Mouse (Mus musculus): ENCODE results near the gene Smarce1. TPM values are rescaled to one million over a fixed set of nuclear protein-coding genes. Genes with fewer than 3 reads are reported as not detected.
A peak's percentile ranks its signal among the peaks of the same experiment; 100 is the strongest.

Gene Smarce1
- total RNA-seq, 2 experiments from 2014 or later, result 136 to 140 TPM

DNA sequence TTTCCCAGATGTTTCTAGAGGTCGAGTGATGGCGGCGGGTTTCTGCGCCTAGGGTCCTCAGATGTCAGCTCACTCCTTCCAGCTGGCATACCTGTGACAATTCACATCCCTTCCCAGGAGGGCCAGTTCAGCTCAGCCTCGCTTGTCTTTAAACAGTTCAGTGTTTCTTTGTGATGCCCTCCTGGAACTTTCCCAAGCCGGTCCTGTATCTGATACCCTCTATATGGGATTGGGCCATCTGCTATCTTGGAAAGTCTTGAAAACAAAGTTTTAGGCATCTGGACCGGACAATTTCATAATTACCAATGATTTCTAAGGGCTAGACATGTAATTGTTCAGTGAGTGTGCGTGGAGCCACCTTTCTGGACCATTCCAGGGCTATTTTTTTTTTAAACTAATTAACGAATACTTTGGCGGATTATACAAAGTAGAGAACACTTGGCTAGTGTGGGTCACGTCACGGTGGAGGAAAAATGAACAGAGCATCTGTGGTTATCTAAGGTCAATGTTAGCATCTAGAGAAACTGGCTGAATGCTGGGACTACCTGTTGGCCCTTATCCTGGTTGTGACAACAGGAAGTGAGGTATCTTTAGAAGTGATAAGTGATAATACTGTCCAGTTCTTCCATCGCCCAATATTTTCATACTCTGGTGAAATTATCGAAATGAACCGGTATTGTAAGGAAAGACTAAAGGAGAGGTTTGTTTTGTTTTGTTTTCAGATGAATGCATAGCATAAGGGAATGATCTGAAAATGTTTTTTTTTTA, 416 bp upstream of the Smarce1 start:
- DNase-seq, result no peak
- intact Hi-C loops (cut with DNase I), result no loop called here

DNA sequence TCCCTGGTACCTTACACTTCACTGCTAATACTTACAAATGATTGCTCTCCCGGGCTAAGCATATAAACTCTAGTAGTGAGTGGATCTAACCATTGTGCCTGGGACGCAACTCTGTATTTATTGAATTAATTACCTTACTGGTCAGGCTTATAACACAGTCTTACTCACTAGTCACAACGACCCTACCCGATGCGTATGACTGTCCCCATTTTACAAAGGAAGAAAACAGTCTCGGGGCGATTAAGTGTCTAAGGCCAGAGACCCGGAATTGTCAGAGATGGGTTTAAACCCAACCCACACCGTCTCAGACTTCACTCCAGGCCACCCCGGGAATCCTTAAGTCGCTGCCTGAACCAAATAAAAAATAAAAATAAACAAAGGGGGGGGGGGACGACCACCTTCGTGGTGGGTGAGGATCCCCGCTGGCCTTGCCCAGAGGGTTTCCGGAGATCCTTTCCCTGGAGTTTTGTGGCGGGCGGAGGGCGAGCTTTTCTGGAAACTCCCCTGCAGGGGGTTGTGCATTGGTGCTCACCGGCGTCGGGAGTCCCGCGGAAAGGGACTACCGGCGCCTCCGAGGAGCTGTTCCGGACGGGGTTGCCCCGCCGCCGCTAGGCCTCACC, 1.1 kb downstream of the Smarce1 start:
- intact Hi-C loops (cut with DNase I), result no loop called here
- no peak for DNase-seq

DNA sequence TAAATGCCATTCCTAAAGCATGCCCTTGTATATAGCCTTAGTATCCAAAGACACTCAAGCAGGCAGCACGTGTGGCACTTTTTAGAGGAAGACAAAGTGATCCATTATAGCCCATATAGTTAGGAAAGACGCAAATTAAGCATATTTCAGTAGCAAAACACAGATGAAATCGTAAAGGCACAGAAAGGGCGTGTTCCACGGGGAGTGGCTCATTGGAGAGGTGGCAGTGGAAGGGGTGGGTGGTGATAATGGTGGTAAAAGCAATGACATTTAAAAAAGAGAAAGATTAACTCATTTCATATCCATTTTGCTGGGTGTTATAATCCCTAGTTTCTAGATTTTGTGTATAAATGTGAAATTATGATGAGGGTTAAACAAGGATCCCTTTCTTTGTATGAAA, 4.5 kb downstream of the Smarce1 start:
- intact Hi-C loops (cut with DNase I), result no loop called here
- DNase-seq, result no peak

DNA sequence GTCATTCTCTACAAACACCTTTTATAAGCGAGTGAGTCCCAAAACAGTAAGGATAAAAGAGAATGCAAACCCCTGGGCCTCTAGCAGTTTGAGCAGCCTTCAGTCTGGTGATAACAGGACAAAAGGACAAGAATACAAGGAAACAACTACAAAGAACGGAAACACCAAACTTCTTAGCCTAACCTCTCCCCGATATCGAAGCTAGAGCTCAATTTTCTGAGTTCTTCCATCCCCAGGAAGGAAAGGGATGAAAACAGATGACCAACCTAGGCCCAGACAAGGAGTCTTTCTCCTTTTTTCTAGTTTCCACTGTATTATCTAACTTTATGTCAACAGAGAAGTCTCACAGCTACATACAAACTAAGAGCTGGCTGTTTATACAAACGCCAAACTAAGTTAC, 7.5 kb downstream of the Smarce1 start:
- DNase-seq, result no peak
- intact Hi-C loops (cut with DNase I), result no loop called here

DNA sequence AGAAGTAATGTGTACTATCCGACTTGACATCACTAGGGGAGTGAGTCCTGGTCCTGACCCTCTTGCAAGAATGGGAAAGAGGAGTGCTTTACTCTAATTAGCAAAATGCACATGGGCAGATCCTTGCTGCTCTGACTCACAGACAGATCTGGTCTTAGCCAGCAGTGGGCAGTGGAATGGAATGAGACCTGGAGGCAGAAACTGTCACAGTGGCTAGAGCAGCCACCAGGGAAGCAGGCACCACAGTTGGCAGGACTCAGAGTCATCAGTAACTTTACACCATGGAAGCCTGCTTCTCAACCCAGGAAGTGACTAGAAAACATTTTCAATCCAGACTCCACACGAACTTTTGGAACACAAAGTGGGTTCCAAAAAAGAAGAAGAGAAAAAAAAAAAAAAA, 9.0 kb downstream of the Smarce1 start:
- intact Hi-C loops (cut with DNase I), result no loop called here
- no peak for DNase-seq

DNA sequence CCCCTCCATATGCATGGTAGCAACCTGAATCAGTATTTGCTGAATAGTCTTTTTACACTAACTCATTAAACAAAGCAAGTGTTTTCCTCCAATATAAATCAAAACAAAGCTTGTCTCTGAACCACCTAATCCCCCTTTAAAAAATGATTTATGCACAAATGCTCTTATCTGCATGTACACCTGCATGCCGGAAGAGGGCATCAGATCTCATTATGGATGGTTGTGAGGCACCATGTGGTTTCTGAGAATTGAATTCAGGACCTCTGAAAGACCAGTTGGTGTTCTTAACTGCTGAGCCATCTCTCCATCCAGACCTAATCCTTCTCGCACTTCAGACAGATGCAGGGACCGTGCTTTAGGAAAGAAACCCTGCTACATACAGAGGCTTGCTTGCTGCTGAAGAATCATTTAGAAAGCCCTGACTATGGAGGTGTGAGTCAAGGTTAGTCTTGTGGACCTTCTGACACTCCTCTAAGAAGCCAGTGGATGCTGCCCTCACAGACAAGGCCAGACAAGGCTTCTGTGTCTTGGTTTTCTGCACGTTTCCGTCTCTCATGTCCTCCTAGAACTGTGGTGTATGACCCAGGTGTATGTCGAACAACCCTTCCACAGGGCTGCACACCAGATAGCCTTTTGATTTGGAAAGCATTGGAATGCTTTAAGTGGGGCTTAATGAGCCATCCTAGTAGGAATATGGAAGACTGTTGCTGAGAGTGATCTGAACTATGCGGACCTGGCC, 13.4 kb downstream of the Smarce1 start:
- no peak for DNase-seq
- intact Hi-C loops (cut with DNase I), result no loop called here

DNA sequence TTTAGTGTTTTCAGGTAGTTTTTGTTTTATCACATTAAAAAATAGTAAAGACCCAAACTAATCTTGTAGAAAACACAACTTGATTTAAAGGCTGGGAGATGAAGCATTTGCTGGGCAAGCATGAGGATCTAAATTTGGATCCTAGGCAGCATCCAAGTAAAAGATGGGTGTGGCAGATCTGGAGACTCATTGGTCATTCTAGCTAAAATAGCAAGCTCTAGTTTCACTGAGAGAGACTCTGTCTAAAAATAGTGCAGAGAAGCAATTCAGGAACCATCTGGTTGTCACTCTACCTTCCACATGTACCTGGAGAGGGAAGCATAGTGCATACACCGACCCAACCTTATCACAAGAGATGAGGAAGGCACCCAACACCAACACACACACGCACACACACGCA, 14.6 kb downstream of the Smarce1 start:
- intact Hi-C loops (cut with DNase I), result no loop called here

DNA sequence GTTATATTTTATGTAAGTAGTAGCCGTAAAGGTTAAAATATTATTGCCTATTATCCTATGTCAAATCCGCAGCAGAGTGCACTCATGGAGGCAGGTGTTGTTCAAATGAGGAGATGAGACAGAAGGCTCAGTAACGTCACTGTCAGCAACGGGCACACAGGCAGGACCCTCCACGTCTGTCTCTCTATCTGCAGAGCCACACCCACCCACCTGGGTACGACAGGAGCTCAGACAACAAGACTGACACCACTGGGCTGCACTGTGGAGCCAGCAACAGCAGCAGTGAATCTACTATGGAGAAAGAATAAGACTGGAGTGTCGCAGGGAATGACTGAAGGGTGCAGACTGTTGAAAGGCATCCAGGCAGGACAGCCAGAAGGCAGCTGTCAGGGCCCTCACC, 18.1 kb downstream of the Smarce1 start:
- no peak for DNase-seq
- intact Hi-C loops (cut with DNase I), result no loop called here

More for the DNA sequence above, 14.6 kb downstream of the Smarce1 start:
- no peak for DNase-seq

DNA sequence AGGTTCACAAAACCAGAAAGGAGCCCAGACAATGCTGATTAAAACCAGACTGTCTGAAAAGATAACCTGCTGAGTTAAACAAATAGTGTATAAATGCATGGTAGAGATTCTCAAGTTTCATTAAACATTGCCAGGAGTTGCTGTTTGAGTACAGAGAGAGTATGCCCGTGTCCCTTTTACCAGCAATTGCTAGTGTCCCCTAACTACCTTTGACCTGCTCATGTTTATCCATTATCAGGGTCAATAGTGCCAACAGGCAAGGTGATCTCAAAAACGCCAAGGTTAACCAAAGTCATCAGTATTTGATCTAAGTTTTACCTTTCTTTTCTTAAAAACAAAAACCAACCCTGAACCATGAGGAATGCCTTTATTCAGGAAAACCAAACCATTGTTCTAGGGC, 18.9 kb downstream of the Smarce1 start:
- DNase-seq, result no peak
- intact Hi-C loops (cut with DNase I), result no loop called here

DNA sequence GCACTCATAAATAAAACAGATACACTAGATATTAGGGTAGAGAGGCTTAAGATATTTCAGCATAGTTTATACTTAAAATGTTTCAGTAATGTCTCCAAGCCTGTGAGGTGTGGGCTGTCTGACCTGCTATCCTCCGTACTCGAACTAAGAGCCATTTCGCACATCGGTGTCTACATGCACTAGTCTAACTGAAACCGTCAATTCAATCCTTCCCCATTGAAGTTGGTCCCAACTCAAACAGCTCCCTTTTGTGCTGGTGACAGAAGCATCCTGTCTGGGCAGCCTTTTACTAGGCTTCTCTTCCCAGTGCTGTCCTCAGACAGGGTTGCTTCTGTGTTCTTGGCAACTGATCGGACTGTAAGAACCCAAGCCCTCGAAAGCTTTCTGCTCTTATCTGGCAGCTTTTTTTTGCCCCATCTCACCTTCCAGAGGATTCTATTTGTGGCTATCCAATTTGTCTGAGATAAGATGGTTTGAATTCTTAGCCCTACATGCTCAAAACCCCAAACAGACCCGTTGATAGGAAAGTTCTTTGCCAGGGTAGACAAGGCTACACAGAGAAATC, 22.6 kb downstream of the Smarce1 start:
- intact Hi-C loops (cut with DNase I), result no loop called here
- DNase-seq, result no peak

DNA sequence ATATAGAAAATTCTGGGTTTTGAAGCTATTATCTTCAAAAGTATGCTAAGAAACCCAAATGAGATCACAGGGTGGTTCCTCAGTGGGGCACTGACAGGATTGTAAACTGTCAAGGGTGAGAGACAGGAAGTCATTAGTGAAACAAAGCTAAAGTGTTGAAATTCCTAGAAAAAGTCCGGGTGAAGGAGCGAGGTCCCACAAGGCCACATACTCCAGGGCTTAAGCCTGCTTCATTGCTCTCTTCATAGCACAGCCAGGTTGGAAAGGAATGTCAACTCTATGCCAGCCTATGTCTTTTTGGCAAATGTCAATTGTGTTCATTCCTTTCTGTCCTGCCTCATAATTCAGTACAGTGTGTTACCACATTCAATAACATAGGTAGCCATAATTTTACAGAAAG, 23.4 kb downstream of the Smarce1 start:
- no peak for DNase-seq
- intact Hi-C loops (cut with DNase I), result no loop called here

DNA sequence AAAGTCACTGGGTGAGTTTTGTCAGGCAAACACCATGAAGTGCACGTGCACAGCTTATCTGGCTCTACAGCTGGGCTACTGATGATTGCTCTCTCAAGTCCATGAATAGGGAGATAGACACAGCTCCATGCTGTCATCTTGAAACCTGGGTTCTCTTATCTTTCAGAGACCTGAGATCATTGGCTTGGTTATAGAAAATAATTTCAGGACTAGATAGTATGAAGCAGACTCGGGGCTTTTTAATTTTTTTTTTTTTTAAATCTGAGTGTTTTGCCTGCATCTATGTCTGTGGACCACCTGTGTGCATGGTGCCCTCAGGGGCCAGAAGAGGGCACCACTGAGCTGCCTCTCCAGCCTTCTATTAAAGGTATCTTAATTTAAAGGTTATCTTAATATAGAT, 23.9 kb downstream of the Smarce1 start:
- DNase-seq, result peak; percentile 31
- intact Hi-C loops (cut with DNase I), result no loop called here

DNA sequence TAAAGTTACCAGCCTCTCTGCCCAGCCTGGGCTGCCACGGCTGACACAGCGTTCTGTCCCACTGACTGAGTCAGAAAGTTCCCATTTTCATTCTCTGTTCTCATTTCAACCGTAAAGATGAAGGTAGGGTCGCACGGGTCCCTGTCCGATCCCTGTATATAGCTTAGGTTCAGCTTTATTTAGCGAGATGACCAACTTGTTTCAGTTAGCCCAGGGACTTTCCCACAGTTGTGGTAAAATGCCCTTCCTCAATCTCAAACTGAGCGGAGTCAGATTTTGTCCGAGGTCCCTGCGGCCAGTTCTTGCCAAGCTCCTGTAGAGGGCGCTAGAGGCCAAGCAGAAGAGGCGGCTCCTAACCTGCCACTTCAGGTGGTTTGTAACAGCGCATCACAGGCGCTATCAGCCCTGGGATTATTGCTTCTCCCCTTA, 41.6 kb downstream of the Smarce1 start:
- DNase-seq, result peak; percentile 55
- intact Hi-C loops (cut with DNase I), result loop anchor here (10.0 kb wide), 1 partner anchor 106 kb away; no protein-coding TSS in a partner anchor

DNA sequence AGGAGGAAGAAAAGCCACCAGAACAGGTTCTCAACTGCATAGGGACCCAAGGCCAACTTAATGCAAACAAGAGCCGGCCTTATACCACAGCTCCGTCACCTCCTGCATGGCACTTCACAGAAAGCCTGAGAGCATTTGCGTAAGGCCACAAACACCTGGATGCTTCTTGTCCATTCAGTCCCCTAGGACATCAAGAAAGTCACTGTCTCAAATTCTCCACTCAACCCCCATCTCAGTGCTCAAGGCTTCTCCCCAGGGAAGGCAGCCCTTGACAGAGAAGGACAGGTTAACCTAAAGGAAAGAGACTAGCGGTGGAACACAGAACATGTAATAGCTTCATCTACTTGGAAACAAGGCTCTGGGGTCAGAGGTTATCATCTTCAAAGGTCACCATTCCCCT, 43.5 kb downstream of the Smarce1 start:
- no peak for DNase-seq

DNA sequence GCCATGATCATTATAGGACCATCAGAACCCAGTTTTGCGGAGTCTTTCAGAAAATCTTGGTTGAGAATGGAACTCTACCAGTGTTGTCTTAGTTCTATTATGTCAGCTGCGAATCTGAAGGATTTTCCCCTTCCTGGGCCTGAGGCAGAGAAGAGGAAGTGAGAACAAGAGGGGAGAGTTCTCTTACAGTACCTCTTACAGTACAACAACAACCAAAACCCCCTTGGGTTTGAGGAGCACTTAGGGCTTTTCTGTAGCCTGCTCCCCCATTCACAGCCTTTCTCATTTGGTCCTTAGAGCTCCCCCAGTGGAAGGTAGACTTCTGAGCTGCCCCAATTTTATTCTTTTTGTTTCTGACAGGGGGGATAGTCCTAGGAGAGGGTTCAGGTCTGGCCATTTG, 44.0 kb downstream of the Smarce1 start:
- intact Hi-C loops (cut with DNase I), result loop anchor here (10.0 kb wide), 1 partner anchor 108 kb away; no protein-coding TSS in a partner anchor
- DNase-seq, result no peak

More for the DNA sequence above, 43.5 kb downstream of the Smarce1 start:
- intact Hi-C loops (cut with DNase I), result loop anchor here (10.0 kb wide), 1 partner anchor 107 kb away; no protein-coding TSS in a partner anchor

DNA sequence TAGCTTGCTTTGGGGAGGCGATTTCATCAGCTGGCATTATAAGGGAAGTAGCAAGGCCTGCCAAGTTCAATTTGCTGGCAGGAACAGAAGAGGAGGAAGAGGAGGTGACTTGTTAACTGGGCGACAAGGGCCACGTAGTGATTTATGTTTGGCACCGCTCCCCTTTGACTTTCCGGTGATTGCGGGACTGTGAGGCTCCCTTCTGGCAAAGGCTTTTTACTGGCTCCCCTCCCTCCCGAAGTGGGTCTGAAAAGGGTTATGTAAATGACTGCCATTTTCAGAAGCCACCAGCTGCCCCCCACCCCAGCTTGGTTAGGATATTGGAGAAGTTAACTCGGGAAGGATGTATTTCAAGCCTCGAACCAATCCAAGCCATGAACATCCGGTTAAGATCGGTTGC, 48.2 kb downstream of the Smarce1 start:
- no peak for DNase-seq

DNA sequence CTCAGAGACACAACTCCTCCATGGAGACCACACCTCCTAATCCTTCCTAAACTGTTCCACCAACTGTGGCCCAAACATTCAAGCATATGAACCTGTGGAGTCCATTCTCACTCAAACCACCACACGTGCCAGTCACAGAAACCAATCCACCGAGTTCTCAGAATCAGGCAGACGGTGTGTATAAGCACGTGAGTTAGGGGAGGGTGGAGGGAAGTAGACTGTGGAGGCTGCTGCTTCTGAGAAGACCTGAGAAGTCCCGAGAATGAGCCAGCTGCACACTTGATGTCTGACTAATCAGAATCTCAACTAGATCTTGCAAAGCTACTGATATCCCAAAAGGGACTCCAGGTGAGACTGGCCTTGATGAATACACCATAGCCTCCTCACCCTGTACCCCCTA, 50.7 kb downstream of the Smarce1 start:
- intact Hi-C loops (cut with DNase I), result loop anchor here (10.0 kb wide), 1 partner anchor 115 kb away; no protein-coding TSS in a partner anchor
- no peak for DNase-seq

More for the DNA sequence above, 48.2 kb downstream of the Smarce1 start:
- intact Hi-C loops (cut with DNase I), result loop anchor here (10.0 kb wide), 1 partner anchor 112 kb away; no protein-coding TSS in a partner anchor

DNA sequence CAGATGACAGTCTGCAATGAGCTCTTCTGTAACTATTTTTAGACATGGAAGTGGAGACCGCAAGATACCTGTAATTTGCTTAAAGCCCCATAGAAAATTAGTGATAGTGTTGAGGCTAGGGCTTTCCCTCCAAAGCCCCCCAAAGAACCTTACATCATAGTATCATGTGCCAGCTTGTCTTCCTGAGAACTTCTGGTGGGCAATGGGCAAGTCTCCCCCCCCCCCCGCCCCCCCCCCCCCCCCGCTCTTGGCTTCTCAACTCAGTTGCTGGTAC, 53.0 kb downstream of the Smarce1 start:
- DNase-seq, result no peak
- intact Hi-C loops (cut with DNase I), result no loop called here

DNA sequence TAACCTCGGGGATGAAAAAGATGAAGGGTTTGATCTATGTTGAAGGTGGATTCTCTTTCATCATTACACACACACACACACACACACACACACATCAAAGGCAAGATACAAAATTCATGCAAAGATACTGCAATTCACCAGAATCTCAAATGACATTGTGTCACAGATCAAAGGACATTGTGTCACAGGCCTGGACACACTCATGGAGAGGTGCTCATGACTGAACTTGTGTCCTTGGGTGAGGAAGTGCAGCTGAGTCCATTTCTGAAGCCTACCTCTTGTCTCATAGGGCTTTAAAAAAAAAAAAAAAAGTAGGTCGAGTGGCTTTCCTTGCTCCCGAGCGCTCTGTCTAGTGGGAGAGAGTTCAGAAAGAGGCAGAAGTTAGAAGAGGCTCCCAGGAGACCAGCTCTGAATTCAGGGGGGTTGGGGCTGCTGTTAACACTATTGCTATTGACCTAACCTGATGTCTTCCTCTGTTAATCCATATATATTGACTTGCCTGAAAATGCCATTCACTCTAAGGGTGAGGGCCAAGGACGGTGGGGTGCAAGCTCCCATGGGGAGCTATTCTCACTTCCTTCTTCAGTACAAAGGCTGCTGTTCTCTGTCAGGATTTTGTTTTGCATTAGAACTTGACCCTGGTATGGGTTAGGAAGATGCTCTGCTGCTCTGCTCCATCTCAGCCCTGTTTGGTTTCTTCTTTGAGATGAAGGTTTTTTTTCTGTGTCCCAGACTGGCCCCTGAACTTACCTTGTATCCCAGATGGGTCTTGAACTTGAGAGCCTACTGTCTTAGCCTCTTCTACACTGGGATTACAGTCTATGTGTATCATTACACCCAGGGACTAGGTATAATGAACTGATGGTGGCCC, 53.5 kb downstream of the Smarce1 start:
- DNase-seq, result no peak
- intact Hi-C loops (cut with DNase I), result no loop called here

DNA sequence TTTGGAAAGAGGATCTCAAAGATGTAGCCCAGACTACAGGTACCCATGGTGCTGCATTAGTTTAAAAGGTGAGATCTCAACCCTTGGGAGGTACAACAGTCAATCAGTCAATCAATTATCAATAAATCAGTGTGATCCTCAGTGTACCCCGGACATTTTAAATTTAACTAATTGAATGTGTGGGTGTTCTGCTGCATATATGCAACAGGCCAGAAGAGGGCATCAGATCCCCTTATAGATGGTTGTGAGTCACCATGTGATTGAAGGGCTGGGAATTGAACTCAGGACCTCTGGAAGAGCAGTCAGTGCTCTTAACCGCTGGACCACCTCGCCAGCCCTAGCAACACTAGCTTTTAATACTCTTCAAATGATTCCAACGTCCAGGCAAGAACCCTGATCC, 58.8 kb downstream of the Smarce1 start:
- intact Hi-C loops (cut with DNase I), result no loop called here
- no peak for DNase-seq
